Mouse (Mus musculus) embryonic fibroblast, embryonic 13.5 days (primary cell): ENCODE measurements around the gene Cpt1a.

ENCODE experiments used
- CTCF ChIP-seq: IDR thresholded peaks from 2 replicates; pipeline ENCODE4 v1.5.1; 2011; ENCODE audit warnings: mild to moderate bottlenecking, control low read depth, low read length, moderate library complexity, borderline replicate concordance; ENCODE audit not compliant: insufficient read depth
- POLR2A ChIP-seq: IDR thresholded peaks from 2 replicates; pipeline ENCODE4 v1.6.1; 2011; ENCODE audit warnings: low read depth, mild to moderate bottlenecking, control low read depth, low read length, moderate library complexity

- TF ChIP-seq POLR2A: no peak
- TF ChIP-seq CTCF: no peak
Observed at GRCm38 (mm10) chr19:3336485-3337255, 14.5 kb downstream of the Cpt1a start.
